Mouse (Mus musculus) bone marrow, adult 2 months (tissue): ENCODE results near the gene Tcf23.

Experiments
- CTCF ChIP-seq: fragments of 200-500 bp; IDR thresholded peaks from 2 replicates; pipeline ENCODE4 v1.5.1; 2011; ENCODE audit warnings: low read length, control low read depth; ENCODE audit not compliant: control insufficient read depth, insufficient read depth
- POLR2A ChIP-seq: fragments of 200-500 bp; IDR thresholded peaks from 2 replicates; pipeline ENCODE4 v1.6.1; 2011; ENCODE audit warnings: low read depth, mild to moderate bottlenecking, control low read depth, low read length, borderline replicate concordance; ENCODE audit not compliant: control insufficient read depth

GRCm38 (mm10) chr5:31024641-31025040 lies 56.2 kb downstream of the Tcf23 start:
- TF ChIP-seq CTCF (no peak), POLR2A (no peak)
